Mouse (Mus musculus): Measurements from ENCODE around the gene Col9a2.

GRCm38 (mm10) chr4:121039331-121040115 is at the start of gene Col9a2:
- TF ChIP-seq CTCF (IDR thresholded peaks at IDR 0.05; ENCODE audit: control insufficient read depth, insufficient read depth, insufficient read length), result no peak
- TF ChIP-seq MAX (IDR thresholded peaks at IDR 0.05), result no peak
- no peak for TF ChIP-seq FOSL1 (IDR thresholded peaks at IDR 0.05; ENCODE audit: insufficient read depth, low read length, poor library complexity, severe bottlenecking)
- no peak for TF ChIP-seq USF1 (IDR thresholded peaks at IDR 0.05; ENCODE audit: low read depth)

All from C2C12 (cell line).